Mouse (Mus musculus) kidney, embryonic 16.5 days (tissue): ENCODE measurements around the gene Hsd17b3. TPM values are rescaled to one million over a fixed set of nuclear protein-coding genes. Genes with fewer than 3 reads are reported as not detected.
"Not testable (repeated sequence)": the region's sequence is repeated elsewhere in the genome, so short reads cannot be mapped to it uniquely, and the experiment has no call there.

Experiments used
- ATAC-seq: fragments of 200-750 bp; cut with Nextera tagmentation; 2 replicates; pipeline ENCODE4 v1.8.0; 2017; ENCODE audit warnings: moderate TSS enrichment; ENCODE audit not compliant: low FRiP score, low TSS enrichment
- H3K27ac ChIP-seq: fragments of 300-500 bp; sonication (generic); 2 replicates; pipeline ENCODE4 v1.5.1; 2014; ENCODE audit warnings: low read length
- H3K27me3 ChIP-seq: fragments of 300-500 bp; sonication (generic); 2 replicates; pipeline ENCODE4 v1.6.1; 2014; ENCODE audit warnings: low read length, control low read depth, mixed read lengths; ENCODE audit not compliant: insufficient read depth
- H3K36me3 ChIP-seq: fragments of 300-500 bp; sonication (generic); 2 replicates; pipeline ENCODE4 v1.6.1; 2014; ENCODE audit warnings: low read length, control low read depth, mixed read lengths; ENCODE audit not compliant: insufficient read depth
- H3K4me1 ChIP-seq: fragments of 300-500 bp; sonication (generic); 2 replicates; pipeline ENCODE4 v1.6.1; 2014; ENCODE audit warnings: low read length, control low read depth, mixed read lengths; ENCODE audit not compliant: insufficient read depth
- H3K4me2 ChIP-seq: fragments of 300-500 bp; sonication (generic); replicated peaks from 2 replicates; pipeline ENCODE4 v1.6.1; 2014; ENCODE audit warnings: low read depth, low read length
- H3K4me3 ChIP-seq: fragments of 300-500 bp; sonication (generic); 2 replicates; pipeline ENCODE4 v1.5.1; 2014; ENCODE audit warnings: mild to moderate bottlenecking, low read length
- H3K9ac ChIP-seq: fragments of 300-500 bp; sonication (generic); replicated peaks from 2 replicates; pipeline ENCODE4 v1.6.1; 2014; ENCODE audit warnings: low read length
- H3K9me3 ChIP-seq: fragments of 300-500 bp; sonication (generic); 2 replicates; pipeline ENCODE4 v1.6.1; 2016; ENCODE audit warnings: low read length, control low read depth
- WGBS: fragments of 180-500 bp; shearing (Covaris S2); extraction: QIAGEN DNeasy Blood & Tissue Kit; methylation state at CpG from one replicate; pipeline ENCODE4 v1.1.7; 2014; 5-methylcytosine and 5-hydroxymethylcytosine counted together
- polyA plus RNA-seq: library from polyadenylated mRNA; unstranded; fragments of >200 nt; fragmentation: Nextera tagmentation; extraction: Ambion mirVana; gene quantifications from 2 replicates; pipeline ENCODE4 v1.2.1, GENCODE M21; 2015

Gene Hsd17b3
- polyA plus RNA-seq, 1 experiment from 2014 or later: not detected

DNA sequence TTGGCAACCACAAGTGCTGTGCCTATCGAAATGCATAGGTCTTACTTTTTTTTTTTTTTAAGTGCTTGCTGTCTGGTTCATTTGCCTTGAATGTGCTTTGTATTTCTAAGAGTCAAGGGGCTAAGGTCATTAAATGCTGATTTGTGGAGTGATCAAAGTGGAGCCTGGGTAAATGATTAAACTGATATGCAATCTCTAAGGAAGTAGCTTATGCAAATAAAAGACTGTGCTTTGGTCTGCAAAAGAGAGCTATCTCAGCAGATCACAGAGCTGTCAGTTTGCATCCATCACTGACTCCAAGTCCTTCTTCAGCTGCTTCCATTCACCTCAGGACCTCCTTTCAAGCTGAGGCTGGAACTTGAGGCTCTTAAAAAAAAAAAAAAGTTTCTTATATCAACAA is 35.1 kb downstream of the Hsd17b3 start:
- Histone ChIP-seq H3K4me1 (0 out of 2 replicates have a peak, but pooled peaks cover 5% of the 10 kb centered on the region), H3K4me3 (no peak overlapping the region), H3K36me3 (no peaks in the 10 kb centered on the region), H3K9me3 (peaks cover 17% of the 10 kb centered on the region), H3K9ac (no peak overlapping the region), H3K4me2 (no peak overlapping the region), H3K27me3 (no peaks in the 10 kb centered on the region), H3K27ac (no peak overlapping the region)
- 31% methylated on average over 1 of the region's 1 CpGs for WGBS
- ATAC-seq: peak; percentile 87

DNA sequence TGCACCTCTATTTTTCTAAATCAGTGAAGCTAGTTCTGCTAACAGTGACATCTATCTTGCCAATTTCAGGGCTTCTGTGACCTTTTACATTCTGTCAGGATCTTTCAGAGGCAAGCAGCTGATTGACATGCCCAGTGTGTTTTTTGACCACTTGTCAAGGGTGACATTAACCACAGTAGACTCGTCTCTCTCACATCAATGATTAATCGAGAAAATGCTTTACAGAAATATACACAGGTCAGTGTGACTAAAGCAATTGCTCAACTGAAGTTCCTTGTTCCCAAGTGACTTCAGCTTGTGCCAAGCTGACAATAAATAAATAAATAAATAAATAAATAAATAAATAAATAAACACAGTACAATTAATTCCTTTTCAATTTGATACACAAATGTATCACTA is 36.7 kb downstream of the Hsd17b3 start:
- WGBS: 85% methylated on average over 2 of the region's 2 CpGs
- H3K9ac ChIP-seq, H3K4me1 ChIP-seq, H3K4me2 ChIP-seq, H3K27ac ChIP-seq, ATAC-seq, H3K36me3 ChIP-seq, H3K27me3 ChIP-seq, H3K4me3 ChIP-seq: not testable (repeated sequence)
- peaks cover 17% of the 10 kb centered on the region for H3K9me3 ChIP-seq

DNA sequence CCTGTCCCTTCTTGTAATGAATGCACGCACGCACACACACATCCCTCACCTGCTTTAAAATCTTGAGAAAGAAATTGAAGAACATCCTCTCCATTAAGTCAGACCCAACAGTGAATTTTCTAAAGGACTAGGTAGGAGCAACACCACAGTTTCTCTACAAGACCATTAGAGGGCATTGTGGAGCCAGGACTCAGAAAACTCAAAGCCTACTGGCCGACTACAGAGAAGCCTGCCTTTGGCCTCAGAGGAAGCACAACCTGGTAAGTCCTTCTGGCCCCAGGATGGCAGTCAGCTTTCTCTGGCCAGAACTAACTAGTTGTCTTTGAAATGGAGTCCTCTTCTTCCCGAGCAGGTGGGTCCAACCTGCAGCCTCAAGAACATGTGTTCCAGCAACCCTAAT is 38.1 kb downstream of the Hsd17b3 start:
- H3K4me2 ChIP-seq: no peak overlapping the region
- ATAC-seq: no peak
- H3K9ac ChIP-seq: no peak overlapping the region
- no peak overlapping the region for H3K4me3 ChIP-seq
- peaks cover 17% of the 10 kb centered on the region for H3K9me3 ChIP-seq
- WGBS: 68% methylated on average over 4 of the region's 4 CpGs
- no peaks in the 10 kb centered on the region for H3K4me1 ChIP-seq
- no peaks in the 10 kb centered on the region for H3K36me3 ChIP-seq
- no peak overlapping the region for H3K27ac ChIP-seq
- H3K27me3 ChIP-seq: no peaks in the 10 kb centered on the region

DNA sequence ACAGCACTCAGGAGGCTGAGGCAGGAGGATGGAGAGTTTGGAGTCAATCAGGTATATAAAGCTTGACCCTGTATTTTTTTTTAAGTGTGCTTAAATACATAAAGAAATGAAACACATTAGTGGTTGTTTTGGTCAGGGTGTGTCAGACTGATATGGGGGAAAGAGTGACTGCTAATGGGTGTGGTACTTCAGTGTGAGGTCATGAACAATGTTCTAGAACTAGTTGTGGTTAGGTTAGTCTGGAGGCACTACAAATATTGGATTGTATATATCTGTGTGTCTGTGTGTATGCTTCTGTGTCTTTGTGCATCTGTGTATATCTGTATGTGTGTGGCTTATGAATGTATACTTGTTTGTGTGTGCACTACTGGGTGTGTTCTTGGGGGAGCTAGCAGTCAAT is 39.5 kb downstream of the Hsd17b3 start:
- H3K4me2 ChIP-seq: no peak overlapping the region
- no peaks in the 10 kb centered on the region for H3K4me1 ChIP-seq
- peaks cover 14% of the 10 kb centered on the region for H3K9me3 ChIP-seq
- no peak for ATAC-seq
- H3K36me3 ChIP-seq: no peaks in the 10 kb centered on the region
- no peaks in the 10 kb centered on the region for H3K27me3 ChIP-seq
- H3K9ac ChIP-seq: no peak overlapping the region
- no peak overlapping the region for H3K27ac ChIP-seq
- H3K4me3 ChIP-seq: no peak overlapping the region

DNA sequence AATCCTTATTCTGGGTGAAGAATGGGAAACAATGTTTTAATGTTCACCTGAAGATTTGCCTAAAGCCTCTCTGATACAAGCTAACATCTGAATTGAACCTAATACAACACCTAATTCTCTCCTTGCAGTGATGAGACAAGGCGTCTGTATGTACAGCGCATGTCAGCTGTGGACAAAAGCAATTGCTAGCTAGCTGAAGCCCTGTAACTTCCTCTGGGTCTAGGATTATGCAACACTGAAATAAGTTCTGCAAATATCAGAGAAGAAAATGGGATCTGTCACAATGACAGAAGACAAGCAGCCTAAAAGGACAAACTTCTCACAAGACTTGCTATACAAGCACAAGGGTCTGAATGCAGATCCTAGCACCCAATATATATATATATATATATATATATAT is 40.6 kb downstream of the Hsd17b3 start:
- 95% methylated on average over 2 of the region's 2 CpGs for WGBS
- no peaks in the 10 kb centered on the region for H3K4me1 ChIP-seq
- no peak for ATAC-seq

DNA sequence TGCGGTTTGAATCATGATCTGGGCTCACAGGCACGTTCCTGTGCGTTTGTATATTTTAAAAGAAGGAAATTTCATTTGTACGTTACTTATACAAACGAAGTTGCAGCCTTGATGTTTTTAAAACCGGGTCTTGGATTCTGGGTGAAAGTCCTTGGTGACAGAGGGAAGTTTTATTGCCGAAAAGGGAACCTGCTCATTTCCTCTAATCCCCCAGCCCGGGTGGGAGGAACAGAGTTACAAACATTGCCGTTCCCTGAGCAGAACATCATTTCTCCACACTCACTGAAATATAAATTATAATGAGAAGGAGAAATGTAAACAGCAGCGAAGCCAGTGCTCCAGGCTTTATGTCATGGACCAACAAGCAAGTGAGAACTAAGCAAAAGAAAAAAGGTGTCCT is 49.1 kb downstream of the Hsd17b3 start:
- WGBS: 21% methylated on average over 10 of the region's 10 CpGs
- no peak overlapping the region for H3K4me3 ChIP-seq
- no peak overlapping the region for H3K9ac ChIP-seq
- no peaks in the 10 kb centered on the region for H3K9me3 ChIP-seq
- H3K27me3 ChIP-seq: no peaks in the 10 kb centered on the region
- ATAC-seq: no peak
- H3K36me3 ChIP-seq: no peaks in the 10 kb centered on the region
- H3K4me1 ChIP-seq: peaks cover 13% of the 10 kb centered on the region
- 0 out of 2 replicates have a peak overlapping the region, but pooled peaks have one; percentile 10 for H3K27ac ChIP-seq
- no peak overlapping the region for H3K4me2 ChIP-seq

More for the DNA sequence above, 40.6 kb downstream of the Hsd17b3 start:
- Histone ChIP-seq H3K4me2 (no peak overlapping the region), H3K27ac (no peak overlapping the region), H3K9me3 (peaks cover 11% of the 10 kb centered on the region), H3K9ac (no peak overlapping the region), H3K4me3 (no peak overlapping the region), H3K27me3 (no peaks in the 10 kb centered on the region), H3K36me3 (no peaks in the 10 kb centered on the region)

DNA sequence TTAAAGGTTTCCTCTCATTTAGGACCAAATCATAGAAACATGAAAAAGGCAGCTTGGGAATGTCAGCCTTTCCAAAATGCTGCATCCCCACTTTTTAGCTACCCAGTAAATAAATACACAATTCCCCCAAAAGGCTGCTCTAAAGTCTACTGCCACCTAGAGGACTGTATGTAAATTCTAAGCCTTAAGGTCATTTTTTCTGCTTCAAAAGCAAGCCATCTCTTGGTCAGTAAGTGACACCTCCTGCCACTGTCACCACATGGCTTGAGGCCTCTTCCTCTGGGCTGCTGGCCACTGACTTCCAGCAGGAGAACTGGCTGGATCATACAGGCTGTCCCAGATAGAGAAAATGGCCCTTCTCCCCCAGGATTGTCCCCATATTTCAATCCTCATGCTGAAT is 50.9 kb downstream of the Hsd17b3 start:
- Histone ChIP-seq H3K27me3 (no peaks in the 10 kb centered on the region), H3K36me3 (no peaks in the 10 kb centered on the region), H3K4me1 (peaks cover 14% of the 10 kb centered on the region), H3K9ac (no peak overlapping the region), H3K9me3 (no peaks in the 10 kb centered on the region), H3K4me3 (no peak overlapping the region), H3K27ac (no peak overlapping the region), H3K4me2 (no peak overlapping the region)
- ATAC-seq: no peak

DNA sequence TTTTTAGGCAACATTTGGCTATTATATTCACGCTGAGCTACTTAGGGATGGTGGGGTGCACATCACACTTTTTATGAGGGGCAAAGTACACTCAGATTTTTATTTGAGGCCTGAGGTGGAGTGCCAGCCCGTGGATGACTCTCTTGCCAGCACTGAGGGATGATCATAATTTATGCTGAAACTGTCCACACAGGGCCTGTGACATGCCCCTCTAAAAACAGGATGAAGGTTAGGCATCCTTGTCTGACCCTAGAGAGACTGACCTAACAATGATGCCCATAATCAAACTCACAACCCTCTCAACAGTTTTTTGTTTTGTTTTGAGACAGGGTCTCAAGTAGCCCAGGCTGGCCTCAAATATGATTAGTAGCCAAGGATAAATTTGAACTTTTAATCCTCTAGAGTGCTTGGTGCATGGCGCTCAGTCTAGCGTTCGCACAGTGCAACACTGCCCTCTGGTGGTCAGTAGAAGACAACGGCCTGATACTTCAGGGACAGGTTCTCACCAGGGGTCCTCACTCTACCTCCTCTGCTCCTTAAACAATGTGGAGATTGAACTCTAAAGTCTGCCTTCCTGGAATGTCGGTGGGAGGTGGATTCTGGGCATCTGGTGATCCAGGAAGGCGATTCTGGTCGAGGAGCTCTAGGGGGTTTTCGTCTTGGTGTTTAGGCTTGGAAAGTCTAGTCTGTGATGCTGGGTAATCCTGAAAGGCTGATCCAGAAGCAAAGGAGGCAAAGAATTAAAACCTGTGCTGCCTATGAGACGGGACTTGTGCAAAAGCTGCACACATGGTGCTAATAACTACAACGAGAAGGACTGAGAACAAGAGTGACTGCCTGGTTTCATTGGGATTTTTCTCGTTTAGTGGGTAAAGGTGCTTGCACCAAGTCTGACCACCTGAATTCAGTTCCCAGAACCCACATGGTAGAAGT is 52.7 kb downstream of the Hsd17b3 start:
- H3K4me1 ChIP-seq: peaks cover 14% of the 10 kb centered on the region
- H3K4me2 ChIP-seq: no peak overlapping the region
- WGBS: 24% methylated on average over 13 of the region's 13 CpGs
- no peak overlapping the region for H3K9ac ChIP-seq
- peak; percentile 82; the same call in 1 of the 2 replicates for ATAC-seq
- H3K27me3 ChIP-seq: no peaks in the 10 kb centered on the region
- H3K4me3 ChIP-seq: no peak overlapping the region
- no peaks in the 10 kb centered on the region for H3K9me3 ChIP-seq
- H3K27ac ChIP-seq: no peak overlapping the region
- H3K36me3 ChIP-seq: no peaks in the 10 kb centered on the region

DNA sequence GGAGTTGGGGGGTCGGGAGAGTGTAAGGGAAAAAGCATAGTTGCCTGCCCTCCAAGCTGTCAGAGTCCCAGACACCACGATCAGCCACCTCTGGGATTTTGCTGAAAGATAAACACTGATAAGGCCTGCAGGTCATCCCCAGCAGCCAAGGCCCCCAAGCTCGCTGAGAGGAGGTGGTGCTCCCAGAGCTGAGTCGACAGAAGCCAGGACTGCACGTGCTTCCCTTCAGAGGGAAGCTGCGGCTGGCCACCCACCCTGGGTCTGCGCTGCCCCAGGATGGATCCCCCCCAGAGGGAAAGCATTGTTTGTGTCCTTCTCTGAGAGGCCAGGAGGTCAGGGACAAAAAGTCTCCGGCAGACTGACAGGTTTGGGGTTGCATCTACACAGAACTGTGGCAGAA is 54.0 kb downstream of the Hsd17b3 start:
- ATAC-seq: no peak
- Histone ChIP-seq H3K4me1 (peaks cover 10% of the 10 kb centered on the region; the same call in 1 of the 2 replicates), H3K27me3 (no peaks in the 10 kb centered on the region), H3K36me3 (no peaks in the 10 kb centered on the region), H3K4me2 (no peak overlapping the region), H3K4me3 (no peak overlapping the region), H3K9me3 (no peaks in the 10 kb centered on the region), H3K9ac (no peak overlapping the region; the same call in 1 of the 2 replicates), H3K27ac (no peak overlapping the region)
- 29% methylated on average over 8 of the region's 8 CpGs for WGBS

DNA sequence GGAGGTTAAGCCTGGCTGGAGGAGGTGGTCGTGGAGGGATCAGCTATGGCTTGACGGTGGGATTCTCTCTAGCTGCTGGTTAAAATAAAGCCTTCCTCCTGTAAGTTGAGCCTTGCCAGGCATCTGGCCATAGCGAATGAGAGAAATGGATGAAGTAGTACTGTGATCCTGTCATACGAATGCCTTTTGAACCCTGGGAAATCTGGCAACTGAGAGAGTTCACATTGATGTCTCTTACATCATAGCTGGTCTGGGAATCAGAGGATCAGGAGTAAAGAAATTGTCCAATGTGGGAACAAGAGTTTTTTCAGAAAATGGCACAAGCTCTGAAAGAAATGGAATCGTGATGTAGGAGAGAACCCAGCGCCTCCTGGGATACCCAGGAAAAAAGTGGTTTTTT is 55.1 kb downstream of the Hsd17b3 start:
- H3K4me3 ChIP-seq: no peak overlapping the region
- no peak overlapping the region for H3K27ac ChIP-seq
- no peaks in the 10 kb centered on the region for H3K27me3 ChIP-seq
- no peaks in the 10 kb centered on the region for H3K9me3 ChIP-seq
- no peak overlapping the region for H3K4me2 ChIP-seq
- 90% methylated on average over 6 of the region's 6 CpGs for WGBS
- ATAC-seq: no peak
- H3K9ac ChIP-seq: no peak overlapping the region
- H3K36me3 ChIP-seq: no peaks in the 10 kb centered on the region
- peaks cover 4% of the 10 kb centered on the region; the same call in 1 of the 2 replicates for H3K4me1 ChIP-seq
